Comparison of ENCODE assay signal across 10 mouse cellular contexts in the genomic region with DNA sequence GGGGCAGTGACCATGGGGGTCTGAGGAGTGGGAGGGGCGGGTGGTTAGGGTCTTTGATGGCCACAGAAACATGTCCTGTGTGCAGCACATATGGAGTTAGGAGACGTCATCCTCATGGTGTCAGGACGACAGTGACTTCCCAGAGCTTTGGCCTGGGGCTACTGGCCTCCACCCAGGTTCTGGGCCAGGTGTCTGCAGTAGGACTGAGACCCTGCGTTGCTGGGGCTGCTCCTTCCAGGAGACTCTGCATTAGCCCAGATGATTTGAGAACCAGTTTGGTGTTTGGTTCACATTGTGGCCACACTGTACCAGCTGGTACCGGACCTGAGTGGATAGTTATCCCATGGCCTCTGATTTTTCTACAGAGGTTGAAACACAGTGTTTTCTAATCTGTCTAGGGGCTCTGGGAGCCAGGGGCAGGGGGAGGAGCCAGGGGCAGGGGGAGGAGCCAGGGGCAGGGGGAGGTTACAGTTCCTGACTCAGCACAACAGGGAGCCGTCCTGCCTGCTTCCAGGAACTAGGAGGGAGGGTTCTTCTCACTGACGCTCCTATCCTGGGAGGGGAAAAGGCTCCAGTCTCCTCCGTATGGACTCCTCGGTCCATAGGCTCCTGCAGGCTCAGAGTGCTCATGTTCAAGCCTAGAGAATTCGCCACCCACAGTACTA. TPM values are rescaled to one million over a fixed set of nuclear protein-coding genes. Genes with fewer than 3 reads are reported as not detected.
DNase-seq lines count a peak whose midpoint lies in the region; ATAC-seq and TF ChIP-seq lines count a peak whose summit lies in the region.
"Had no signal": no experiment of that assay in that cellular context is flagged by ENCODE, and none has a peak within 500 bp of the region (broad histone marks: within the 10 kb centered on the region; RNA-seq: fewer than 3 reads in every experiment).

No protein-coding gene starts in this region.

- TF ChIP-seq EP300 in liver, postnatal 0 days (IDR thresholded peaks at IDR 0.05; ENCODE audit: low read depth), result no peak

- peak overlapping the region; percentile 71 for H3K27ac ChIP-seq in hindbrain, embryonic 10.5 days
- H3K27ac ChIP-seq in hindbrain, embryonic 13.5 days, result no peak overlapping the region
- H3K27ac ChIP-seq in intestine, embryonic 15.5 days, result no peak overlapping the region
- peak overlapping the region; percentile 64; the same call in 1 of the 2 replicates for H3K27ac ChIP-seq in liver, postnatal 0 days (ENCODE audit: low read depth)

- H3K4me1 ChIP-seq in hindbrain, embryonic 10.5 days (replicated peaks), result peaks cover 67% of the 10 kb centered on the region
- H3K4me1 ChIP-seq in hindbrain, embryonic 13.5 days (replicated peaks), result peaks cover 53% of the 10 kb centered on the region
- peaks cover 19% of the 10 kb centered on the region for H3K4me1 ChIP-seq in intestine, embryonic 15.5 days (replicated peaks)
- peaks cover 10% of the 10 kb centered on the region; the same call in 1 of the 2 replicates for H3K4me1 ChIP-seq in liver, postnatal 0 days (ENCODE audit: insufficient read depth)

- H3K4me2 ChIP-seq in hindbrain, embryonic 13.5 days, result no peak overlapping the region
- H3K4me2 ChIP-seq in intestine, embryonic 15.5 days (replicated peaks), result no peak overlapping the region
- H3K4me2 ChIP-seq in liver, postnatal 0 days (ENCODE audit: low read depth, low read length), result peak overlapping the region; percentile 42

- DNase-seq in hindbrain, embryonic 10.5 days (ENCODE audit: low spot score), result peak; percentile 44
- DNase-seq in c-Kit-negative CD71-positive TER-119-positive erythroid progenitor cells, embryonic 14.5 days (ENCODE audit: low read depth, low spot score), result peak; percentile 47
- DNase-seq in liver, postnatal 0 days, result peak; percentile 59
- no peak for DNase-seq in thymus, postnatal 4 days
- DNase-seq in urinary bladder, postnatal 36 days (ENCODE audit: low spot score in 2 of 2), result no peak
- DNase-seq in left cerebral cortex, postnatal 4 days, result no peak

- no peak for TF ChIP-seq CTCF in liver, postnatal 0 days (IDR thresholded peaks at IDR 0.05; ENCODE audit: low read depth)

- no peaks in the 10 kb centered on the region; the same call in none of the 2 replicates for H3K27me3 ChIP-seq in hindbrain, embryonic 10.5 days (ENCODE audit: insufficient read depth, poor library complexity, severe bottlenecking)
- peaks cover 16% of the 10 kb centered on the region for H3K27me3 ChIP-seq in hindbrain, embryonic 13.5 days
- H3K27me3 ChIP-seq in intestine, embryonic 15.5 days (replicated peaks), result no peaks in the 10 kb centered on the region
- H3K27me3 ChIP-seq in liver, postnatal 0 days (ENCODE audit: insufficient read depth, low read length), result no peaks in the 10 kb centered on the region

- peaks cover 26% of the 10 kb centered on the region for H3K36me3 ChIP-seq in hindbrain, embryonic 10.5 days
- H3K36me3 ChIP-seq in hindbrain, embryonic 13.5 days, result peaks cover 27% of the 10 kb centered on the region
- 0 out of 2 replicates have a peak, but pooled peaks cover 3% of the 10 kb centered on the region for H3K36me3 ChIP-seq in intestine, embryonic 15.5 days
- 0 out of 2 replicates have a peak, but pooled peaks cover 4% of the 10 kb centered on the region for H3K36me3 ChIP-seq in liver, postnatal 0 days (replicated peaks; ENCODE audit: insufficient read depth, low read length)

- intact Hi-C loops in left cerebral cortex, postnatal 4 days (cut with DNase I), result no loop called here

- 25% methylated on average over 10 of the region's 10 CpGs for WGBS in hindbrain, embryonic 10.5 days
- WGBS in hindbrain, embryonic 13.5 days, result 28% methylated on average over 10 of the region's 10 CpGs
- 38% methylated on average over 10 of the region's 10 CpGs for WGBS in intestine, embryonic 15.5 days
- 41% methylated on average over 10 of the region's 10 CpGs for WGBS in liver, postnatal 0 days (ENCODE audit: insufficient replicate concordance)

- no peak for ATAC-seq in hindbrain, embryonic 13.5 days (ENCODE audit: low FRiP score)
- ATAC-seq in intestine, embryonic 15.5 days, result peak; percentile 82
- peak; percentile 74 for ATAC-seq in liver, postnatal 0 days

- no peaks in the 10 kb centered on the region for H3K9me3 ChIP-seq in hindbrain, embryonic 10.5 days
- no peaks in the 10 kb centered on the region for H3K9me3 ChIP-seq in hindbrain, embryonic 13.5 days
- no peaks in the 10 kb centered on the region for H3K9me3 ChIP-seq in intestine, embryonic 15.5 days
- H3K9me3 ChIP-seq in liver, postnatal 0 days (ENCODE audit: low read length), result no peaks in the 10 kb centered on the region

- no peak overlapping the region for H3K9ac ChIP-seq in hindbrain, embryonic 13.5 days
- no peak overlapping the region for H3K9ac ChIP-seq in intestine, embryonic 15.5 days
- H3K9ac ChIP-seq in liver, postnatal 0 days (replicated peaks), result no peak overlapping the region

- no peak overlapping the region for H3K4me3 ChIP-seq in hindbrain, embryonic 10.5 days
- no peak overlapping the region for H3K4me3 ChIP-seq in hindbrain, embryonic 13.5 days
- no peak overlapping the region for H3K4me3 ChIP-seq in intestine, embryonic 15.5 days (replicated peaks)
- H3K4me3 ChIP-seq in liver, postnatal 0 days (ENCODE audit: low read depth, low read length), result no peak overlapping the region

RNA-seq across cellular contexts. Expression of a gene that starts 10.4 kb away (rescaled TPM):
- polyA plus RNA-seq in hindbrain, embryonic 10.5 days (2016; fragmentation: Nextera tagmentation; extraction: Ambion mirVana), result 7.0 and 7.9 TPM in 2 replicates
- 9.0 and 9.3 TPM in 2 replicates for polyA plus RNA-seq in hindbrain, embryonic 13.5 days (2015; fragmentation: Nextera tagmentation; extraction: Ambion mirVana)
- polyA plus RNA-seq in intestine, embryonic 15.5 days (2015; fragmentation: Nextera tagmentation; extraction: Ambion mirVana), result 7.3 and 8.1 TPM in 2 replicates
- 0.47 and 0.58 TPM in 2 replicates for polyA plus RNA-seq in liver, postnatal 0 days (2015; fragmentation: Nextera tagmentation; extraction: Ambion mirVana)
- 10 to 100 TPM; 28.6 to 31.1 TPM for total RNA-seq in left cerebral cortex, postnatal 4 days (2021)

RNA-seq across cellular contexts. Expression of a gene that starts 27.8 kb away (rescaled TPM):
- polyA plus RNA-seq in hindbrain, embryonic 10.5 days (2016; fragmentation: Nextera tagmentation; extraction: Ambion mirVana), result 9.2 and 17.3 TPM in 2 replicates
- polyA plus RNA-seq in hindbrain, embryonic 13.5 days (2015; fragmentation: Nextera tagmentation; extraction: Ambion mirVana), result 0.38 and 0.79 TPM in 2 replicates
- polyA plus RNA-seq in intestine, embryonic 15.5 days (2015; fragmentation: Nextera tagmentation; extraction: Ambion mirVana), result not detected in 2 replicates
- not detected in 2 replicates for polyA plus RNA-seq in liver, postnatal 0 days (2015; fragmentation: Nextera tagmentation; extraction: Ambion mirVana)
- under 1 TPM in 1 of 2 experiments, not detected in 1; 0.20 TPM for total RNA-seq in left cerebral cortex, postnatal 4 days (2021)
- total RNA-seq: adrenal gland, postnatal 4 days had no signal
- polyA plus RNA-seq: limb, embryonic 11.5 days had no signal

RNA-seq across cellular contexts. Expression of a gene that starts 33.4 kb away (rescaled TPM):
- 22.3 and 29.1 TPM in 2 replicates for polyA plus RNA-seq in hindbrain, embryonic 10.5 days (2016; fragmentation: Nextera tagmentation; extraction: Ambion mirVana)
- 17.2 and 18.4 TPM in 2 replicates for polyA plus RNA-seq in hindbrain, embryonic 13.5 days (2015; fragmentation: Nextera tagmentation; extraction: Ambion mirVana)
- polyA plus RNA-seq in intestine, embryonic 15.5 days (2015; fragmentation: Nextera tagmentation; extraction: Ambion mirVana), result 17.3 and 17.6 TPM in 2 replicates
- polyA plus RNA-seq in liver, postnatal 0 days (2015; fragmentation: Nextera tagmentation; extraction: Ambion mirVana), result 5.9 and 6.9 TPM in 2 replicates
- total RNA-seq in left cerebral cortex, postnatal 4 days (2021), result 10 to 100 TPM; 22.8 to 23.4 TPM

RNA-seq across cellular contexts. Expression of a gene that starts 55.1 kb away (rescaled TPM):
- 3.0 and 3.3 TPM in 2 replicates for polyA plus RNA-seq in hindbrain, embryonic 10.5 days (2016; fragmentation: Nextera tagmentation; extraction: Ambion mirVana)
- 5.2 and 7.7 TPM in 2 replicates for polyA plus RNA-seq in hindbrain, embryonic 13.5 days (2015; fragmentation: Nextera tagmentation; extraction: Ambion mirVana)
- polyA plus RNA-seq in intestine, embryonic 15.5 days (2015; fragmentation: Nextera tagmentation; extraction: Ambion mirVana), result 2.1 and 2.5 TPM in 2 replicates
- polyA plus RNA-seq in liver, postnatal 0 days (2015; fragmentation: Nextera tagmentation; extraction: Ambion mirVana), result 0.13 TPM in 1 of 2 replicates, not detected in the other
- total RNA-seq in left cerebral cortex, postnatal 4 days (2021), result 1 to 10 TPM; 3.0 to 3.8 TPM

Comparison
In these comparisons a context has a peak if more than half of its experiments do, and no peak if none do; other contexts are left out.
1. H3K27ac ChIP-seq: peak in hindbrain, embryonic 10.5 days (single experiment) and liver, postnatal 0 days (single experiment); none in hindbrain, embryonic 13.5 days (single experiment) and intestine, embryonic 15.5 days (single experiment).
2. DNase-seq: peak in hindbrain, embryonic 10.5 days (single experiment), c-Kit-negative CD71-positive TER-119-positive erythroid progenitor cells, embryonic 14.5 days (single experiment) and liver, postnatal 0 days (single experiment); none in thymus, postnatal 4 days (single experiment), urinary bladder, postnatal 36 days (0 of 2) and left cerebral cortex, postnatal 4 days (single experiment).